Mouse (Mus musculus): ENCODE measurements at regions not wholly inside any gene's neighbourhood (a gene's known extent, or its start where the extent isn't known, plus 50 kb on each side); places are given as distances from the start of the nearest gene placed in this dataset.

GRCm38 (mm10) chr15:13366606-13367005, 193.1 kb upstream of the Cdh6 start:
- no peak for ATAC-seq (ENCODE audit: low FRiP score, low read depth)
- Histone ChIP-seq H3K4me1 (replicated peaks) (no peaks in the 10 kb centered on the region), H3K9ac (no peak overlapping the region), H3K4me3 (no peak overlapping the region), H3K4me2 (no peak overlapping the region), H3K9me3 (no peaks in the 10 kb centered on the region), H3K27me3 (no peaks in the 10 kb centered on the region), H3K27ac (replicated peaks) (no peak overlapping the region), H3K36me3 (no peaks in the 10 kb centered on the region)
- 71% methylated on average over 4 of the region's 4 CpGs for WGBS

DNA sequence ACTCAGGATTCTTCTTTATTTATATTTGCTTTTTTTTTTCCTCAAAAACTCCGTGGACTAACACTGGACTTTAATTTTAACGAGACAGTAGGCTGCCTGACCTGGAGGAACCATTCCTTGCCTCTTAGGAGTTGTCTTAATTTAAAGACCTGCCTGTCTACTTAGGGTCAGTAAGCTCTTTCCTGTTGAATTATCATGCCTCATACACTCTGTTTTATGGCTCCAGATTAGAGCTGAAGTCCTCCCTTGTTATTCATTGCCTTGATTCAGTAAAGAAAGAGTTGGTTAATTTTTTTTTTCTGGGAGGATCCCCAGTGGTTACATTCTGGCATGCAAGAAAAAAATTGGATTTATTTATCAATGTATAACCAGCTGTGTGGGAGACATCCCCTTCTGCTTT, 187.3 kb upstream of the Cdh6 start:
- H3K9ac ChIP-seq = no peak overlapping the region
- 65% methylated on average over 2 of the region's 2 CpGs for WGBS

GRCm38 (mm10) chr15:13359026-13359425, 185.6 kb upstream of the Cdh6 start:
- Histone ChIP-seq H3K4me3 (no peak overlapping the region), H3K27ac (replicated peaks) (no peak overlapping the region), H3K27me3 (no peaks in the 10 kb centered on the region), H3K4me1 (replicated peaks) (no peaks in the 10 kb centered on the region), H3K36me3 (no peaks in the 10 kb centered on the region), H3K9me3 (no peaks in the 10 kb centered on the region), H3K4me2 (no peak overlapping the region), H3K9ac (no peak overlapping the region)
- 30% methylated on average over 1 of the region's 1 CpGs for WGBS
- no peak for ATAC-seq (ENCODE audit: low FRiP score, low read depth)

More for the DNA sequence above, 187.3 kb upstream of the Cdh6 start:
- no peaks in the 10 kb centered on the region for H3K9me3 ChIP-seq
- ATAC-seq (ENCODE audit: low FRiP score, low read depth) = no peak
- no peaks in the 10 kb centered on the region for H3K27me3 ChIP-seq
- H3K4me1 ChIP-seq (replicated peaks) = no peaks in the 10 kb centered on the region
- no peak overlapping the region for H3K4me3 ChIP-seq
- H3K4me2 ChIP-seq = no peak overlapping the region
- H3K27ac ChIP-seq (replicated peaks) = no peak overlapping the region
- H3K36me3 ChIP-seq = no peaks in the 10 kb centered on the region

- 72% methylated on average over 3 of the region's 3 CpGs for WGBS
These were observed 176.8 kb upstream of the Cdh6 start for GRCm38 (mm10) chr15:13350321-13350720.

DNA sequence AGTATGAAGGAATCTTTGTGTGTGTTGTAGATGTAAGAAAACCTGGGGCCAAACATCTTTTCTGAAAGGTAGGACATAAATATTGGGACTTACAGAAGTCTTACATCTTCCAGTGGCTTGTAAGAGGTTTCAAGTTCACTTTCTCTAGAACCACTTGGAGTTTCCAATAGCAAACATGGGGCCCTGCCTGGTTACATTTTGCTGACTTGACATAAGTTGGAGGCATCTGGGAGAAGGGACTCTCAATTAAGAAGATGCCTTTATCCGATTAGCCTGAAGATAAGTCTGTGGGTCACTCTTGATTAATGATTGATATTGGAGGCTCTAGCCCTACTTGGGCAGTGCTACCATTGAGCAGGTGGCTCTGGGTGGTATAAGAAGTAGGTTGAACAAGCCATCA, 162.9 kb upstream of the Cdh6 start:
- no peak overlapping the region for H3K9ac ChIP-seq
- no peak overlapping the region for H3K4me2 ChIP-seq
- WGBS = 95% methylated on average over 1 of the region's 1 CpGs
- no peaks in the 10 kb centered on the region for H3K9me3 ChIP-seq
- H3K4me1 ChIP-seq (replicated peaks) = no peaks in the 10 kb centered on the region
- no peaks in the 10 kb centered on the region for H3K27me3 ChIP-seq
- ATAC-seq (ENCODE audit: low FRiP score, low read depth) = no peak
- no peak overlapping the region for H3K27ac ChIP-seq (replicated peaks)
- no peak overlapping the region for H3K4me3 ChIP-seq
- H3K36me3 ChIP-seq = no peaks in the 10 kb centered on the region

More at GRCm38 (mm10) chr15:13350321-13350720, 176.8 kb upstream of the Cdh6 start:
- no peak overlapping the region for H3K27ac ChIP-seq (replicated peaks)
- no peak overlapping the region for H3K9ac ChIP-seq
- no peaks in the 10 kb centered on the region for H3K36me3 ChIP-seq
- no peaks in the 10 kb centered on the region for H3K4me1 ChIP-seq (replicated peaks)
- H3K27me3 ChIP-seq = no peaks in the 10 kb centered on the region
- no peaks in the 10 kb centered on the region for H3K9me3 ChIP-seq
- no peak for ATAC-seq (ENCODE audit: low FRiP score, low read depth)
- H3K4me3 ChIP-seq = no peak overlapping the region
- H3K4me2 ChIP-seq = no peak overlapping the region

GRCm38 (mm10) chr15:13324439-13324838, 151.0 kb upstream of the Cdh6 start:
- Histone ChIP-seq H3K9ac (no peak overlapping the region), H3K36me3 (no peaks in the 10 kb centered on the region), H3K27ac (replicated peaks) (no peak overlapping the region), H3K4me3 (no peak overlapping the region), H3K4me2 (no peak overlapping the region), H3K27me3 (no peaks in the 10 kb centered on the region), H3K9me3 (no peaks in the 10 kb centered on the region), H3K4me1 (replicated peaks) (peaks cover 4% of the 10 kb centered on the region; the same call in 1 of the 2 replicates)
- WGBS = 57% methylated on average over 2 of the region's 2 CpGs
- no peak for ATAC-seq (ENCODE audit: low FRiP score, low read depth)

- no peak overlapping the region for H3K4me3 ChIP-seq
- no peaks in the 10 kb centered on the region for H3K9me3 ChIP-seq
- no peak overlapping the region for H3K4me2 ChIP-seq
- H3K36me3 ChIP-seq = no peaks in the 10 kb centered on the region
- no peaks in the 10 kb centered on the region for H3K27me3 ChIP-seq
- H3K9ac ChIP-seq = no peak overlapping the region
- no peak overlapping the region for H3K27ac ChIP-seq (replicated peaks)
- 21% methylated on average over 10 of the region's 10 CpGs for WGBS
- peaks cover 4% of the 10 kb centered on the region; the same call in 1 of the 2 replicates for H3K4me1 ChIP-seq (replicated peaks)
- ATAC-seq (ENCODE audit: low FRiP score, low read depth) = no peak
These were observed 147.3 kb upstream of the Cdh6 start for GRCm38 (mm10) chr15:13320599-13321348.

DNA sequence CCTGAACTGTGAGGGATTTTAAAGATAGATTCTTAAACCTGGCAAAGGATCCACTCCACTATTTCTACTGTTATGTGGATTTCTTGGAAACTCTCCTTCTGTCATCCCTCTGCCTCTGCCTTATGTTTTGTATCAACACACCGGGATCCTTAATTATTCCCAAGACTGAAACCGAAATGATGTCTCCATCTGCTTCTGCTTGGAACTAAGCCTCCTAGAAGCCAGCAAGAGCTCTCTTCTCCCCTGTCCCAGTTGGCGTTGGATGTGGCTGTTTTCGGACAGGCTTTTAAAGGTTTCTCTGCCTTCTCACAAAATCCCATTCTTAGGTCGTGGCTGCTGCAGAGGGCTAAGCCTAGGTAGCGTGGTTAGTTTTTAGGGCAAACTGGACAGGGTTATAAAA, 131.1 kb upstream of the Cdh6 start:
- WGBS = 75% methylated on average over 6 of the region's 6 CpGs
- Histone ChIP-seq H3K9ac (no peak overlapping the region), H3K4me2 (no peak overlapping the region), H3K4me3 (no peak overlapping the region), H3K27me3 (no peaks in the 10 kb centered on the region), H3K4me1 (replicated peaks) (no peaks in the 10 kb centered on the region), H3K9me3 (no peaks in the 10 kb centered on the region), H3K36me3 (no peaks in the 10 kb centered on the region), H3K27ac (replicated peaks) (no peak overlapping the region)
- ATAC-seq (ENCODE audit: low FRiP score, low read depth) = no peak

DNA sequence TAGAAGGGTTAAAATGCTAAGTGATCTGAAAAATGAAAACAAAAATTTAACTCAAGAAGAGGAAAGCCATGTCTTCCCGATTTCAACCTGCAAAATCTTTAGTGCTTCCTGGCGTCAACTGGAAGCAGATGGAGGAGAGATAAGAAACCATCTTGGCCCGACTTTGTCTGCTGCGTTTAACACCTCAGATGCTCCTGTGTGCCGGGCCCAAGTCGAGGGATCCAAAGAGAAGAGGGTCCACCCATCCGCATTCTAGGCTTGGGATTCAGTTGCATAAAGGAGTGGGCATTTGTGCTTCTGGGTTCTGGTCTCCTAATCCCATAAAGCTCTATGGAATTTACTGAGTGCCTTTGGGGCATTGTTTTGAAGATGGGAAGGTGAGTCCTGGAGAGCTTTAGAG, 130.0 kb upstream of the Cdh6 start:
- no peaks in the 10 kb centered on the region for H3K27me3 ChIP-seq
- 89% methylated on average over 7 of the region's 7 CpGs for WGBS
- H3K4me1 ChIP-seq (replicated peaks) = no peaks in the 10 kb centered on the region
- H3K4me2 ChIP-seq = no peak overlapping the region
- H3K27ac ChIP-seq (replicated peaks) = no peak overlapping the region
- no peak overlapping the region for H3K4me3 ChIP-seq
- no peak overlapping the region for H3K9ac ChIP-seq
- H3K9me3 ChIP-seq = no peaks in the 10 kb centered on the region
- H3K36me3 ChIP-seq = no peaks in the 10 kb centered on the region
- no peak for ATAC-seq (ENCODE audit: low FRiP score, low read depth)

DNA sequence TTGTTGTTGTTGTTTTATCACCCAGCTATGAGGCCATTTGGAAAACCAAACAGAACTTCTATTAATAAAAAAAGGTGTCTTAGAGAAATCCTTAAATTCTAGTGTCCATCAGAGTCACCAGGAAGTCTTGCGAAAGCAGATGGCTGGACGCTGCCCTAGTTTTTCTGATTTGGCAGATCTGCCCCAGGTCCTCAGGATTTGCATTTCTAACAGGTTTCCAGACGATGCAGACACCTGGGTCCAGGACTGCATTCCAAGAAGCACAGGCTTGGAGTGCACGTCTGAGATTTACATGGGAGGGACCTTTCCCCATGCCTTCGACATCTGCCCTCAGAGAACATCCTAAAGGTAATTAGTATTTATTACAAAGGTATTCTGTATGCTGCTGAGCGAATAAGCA, 129.2 kb upstream of the Cdh6 start:
- WGBS = 74% methylated on average over 6 of the region's 6 CpGs
- H3K36me3 ChIP-seq = no peaks in the 10 kb centered on the region
- H3K4me3 ChIP-seq = no peak overlapping the region
- no peak overlapping the region for H3K4me2 ChIP-seq
- H3K9ac ChIP-seq = no peak overlapping the region
- H3K27ac ChIP-seq (replicated peaks) = no peak overlapping the region
- H3K4me1 ChIP-seq (replicated peaks) = no peaks in the 10 kb centered on the region
- H3K27me3 ChIP-seq = no peaks in the 10 kb centered on the region
- no peaks in the 10 kb centered on the region for H3K9me3 ChIP-seq
- ATAC-seq (ENCODE audit: low FRiP score, low read depth) = no peak

DNA sequence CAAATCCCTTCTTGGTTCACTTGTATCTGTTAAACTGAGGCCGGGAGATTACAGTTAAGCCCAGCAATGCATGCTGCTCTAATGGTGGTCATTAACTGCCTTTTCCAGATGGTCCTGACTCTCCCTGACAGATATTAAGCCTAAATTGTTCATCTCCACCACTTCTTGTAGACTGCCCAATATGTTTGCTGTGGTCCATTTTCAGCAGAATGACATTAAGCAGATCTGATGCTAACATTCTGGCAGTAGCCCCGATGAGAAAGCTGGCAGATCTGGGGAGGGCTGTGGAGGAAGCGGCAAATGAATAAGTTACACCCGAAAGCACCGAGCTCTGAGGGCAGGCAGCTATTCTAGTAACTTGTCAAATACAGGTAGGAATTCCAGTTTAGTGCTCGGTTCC, 123.5 kb upstream of the Cdh6 start:
- WGBS = 64% methylated on average over 6 of the region's 6 CpGs
- Histone ChIP-seq H3K4me3 (no peak overlapping the region), H3K4me1 (replicated peaks) (no peaks in the 10 kb centered on the region), H3K9ac (no peak overlapping the region), H3K27ac (replicated peaks) (no peak overlapping the region), H3K36me3 (no peaks in the 10 kb centered on the region), H3K27me3 (no peaks in the 10 kb centered on the region), H3K4me2 (no peak overlapping the region), H3K9me3 (no peaks in the 10 kb centered on the region)
- ATAC-seq (ENCODE audit: low FRiP score, low read depth) = 0 out of 2 replicates have a peak, but pooled peaks have one; percentile 38

GRCm38 (mm10) chr15:13289064-13289463, 115.6 kb upstream of the Cdh6 start:
- Histone ChIP-seq H3K36me3 (no peaks in the 10 kb centered on the region), H3K9me3 (no peaks in the 10 kb centered on the region), H3K4me1 (replicated peaks) (no peaks in the 10 kb centered on the region; the same call in 1 of the 2 replicates), H3K4me3 (no peak overlapping the region), H3K27me3 (no peaks in the 10 kb centered on the region), H3K9ac (no peak overlapping the region), H3K27ac (replicated peaks) (no peak overlapping the region), H3K4me2 (no peak overlapping the region)
- ATAC-seq (ENCODE audit: low FRiP score, low read depth) = no peak
- 75% methylated on average over 3 of the region's 3 CpGs for WGBS

DNA sequence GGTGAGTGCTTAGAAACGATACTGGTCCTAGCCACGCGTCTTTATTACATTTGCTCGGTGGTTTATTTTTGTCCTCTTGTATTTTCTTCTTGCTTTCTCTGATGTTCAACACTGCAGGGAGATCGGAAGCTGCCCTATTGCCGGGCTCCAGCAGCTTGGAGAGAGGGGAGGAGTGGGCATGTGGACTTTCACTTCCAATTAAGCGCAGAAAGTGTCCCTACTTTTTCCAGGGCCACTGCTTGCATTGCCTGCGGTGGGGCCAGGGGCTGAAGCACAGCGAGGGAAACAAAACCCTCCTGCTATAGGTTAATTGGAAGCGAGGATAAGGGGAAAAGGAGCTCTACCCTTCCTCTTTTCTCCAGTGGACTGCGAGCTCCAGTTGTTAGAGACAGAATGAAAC, 114.4 kb upstream of the Cdh6 start:
- 65% methylated on average over 11 of the region's 11 CpGs for WGBS
- Histone ChIP-seq H3K4me3 (no peak overlapping the region), H3K27me3 (no peaks in the 10 kb centered on the region), H3K4me2 (peak overlapping the region; percentile 16; the same call in 1 of the 2 replicates), H3K27ac (replicated peaks) (no peak overlapping the region), H3K9me3 (no peaks in the 10 kb centered on the region), H3K9ac (no peak overlapping the region), H3K36me3 (no peaks in the 10 kb centered on the region), H3K4me1 (replicated peaks) (no peaks in the 10 kb centered on the region; the same call in 1 of the 2 replicates)
- ATAC-seq (ENCODE audit: low FRiP score, low read depth) = no peak
